Mouse (Mus musculus) stomach, postnatal 0 days (tissue): ENCODE results near the gene Plekhs1. TPM values are rescaled to one million over a fixed set of nuclear protein-coding genes. Genes with fewer than 3 reads are reported as not detected.
A peak's percentile ranks its signal among the peaks of the same experiment; 100 is the strongest.

Source experiments
- ATAC-seq: fragments of 200-750 bp; cut with Nextera tagmentation; 2 replicates; pipeline ENCODE4 v1.8.0; 2017; ENCODE audit not compliant: low FRiP score, low TSS enrichment
- DNase-seq: peaks from one replicate; pipeline ENCODE4 v3.0.0-alpha.2; 2016; ENCODE audit warnings: low spot score
- H3K27ac ChIP-seq: fragments of 300-500 bp; sonication (generic); replicated peaks from 2 replicates; pipeline ENCODE4 v1.5.1; 2014; ENCODE audit warnings: mild to moderate bottlenecking, control low read depth
- H3K27me3 ChIP-seq: fragments of 300-500 bp; sonication (generic); 2 replicates; pipeline ENCODE4 v1.6.1; 2014; ENCODE audit warnings: low read length; ENCODE audit not compliant: control insufficient read depth, insufficient read depth
- H3K36me3 ChIP-seq: fragments of 300-500 bp; sonication (generic); 2 replicates; pipeline ENCODE4 v1.6.1; 2014; ENCODE audit warnings: low read length, mixed read lengths; ENCODE audit not compliant: control insufficient read depth, insufficient read depth
- H3K4me1 ChIP-seq: fragments of 300-500 bp; sonication (generic); replicated peaks from 2 replicates; pipeline ENCODE4 v1.6.1; 2014; ENCODE audit warnings: antibody characterized with exemption; ENCODE audit not compliant: control insufficient read depth, insufficient read depth
- H3K4me2 ChIP-seq: fragments of 300-500 bp; sonication (generic); replicated peaks from 2 replicates; pipeline ENCODE4 v1.6.1; 2014; ENCODE audit warnings: low read depth, mild to moderate bottlenecking, control low read depth, moderate library complexity
- H3K4me3 ChIP-seq: fragments of 300-500 bp; sonication (generic); 2 replicates; pipeline ENCODE4 v1.5.1; 2014; ENCODE audit warnings: low read depth, low read length, control low read depth
- H3K9ac ChIP-seq: fragments of 300-500 bp; sonication (generic); 2 replicates; pipeline ENCODE4 v1.6.1; 2014; ENCODE audit warnings: mild to moderate bottlenecking, low read length, control low read depth, mixed read lengths
- H3K9me3 ChIP-seq: fragments of 300-500 bp; sonication (generic); 2 replicates; pipeline ENCODE4 v1.6.1; 2016; ENCODE audit warnings: low read length; ENCODE audit not compliant: control insufficient read depth
- CTCF ChIP-seq: IDR thresholded peaks from 2 replicates; pipeline ENCODE4 v1.5.1; 2016; ENCODE audit warnings: antibody characterized with exemption, low read depth, mild to moderate bottlenecking, moderate library complexity
- EP300 ChIP-seq: optimal IDR thresholded peaks from 2 replicates; pipeline ENCODE3; 2016; ENCODE audit warnings: antibody characterized with exemption
- WGBS: fragments of 180-500 bp; shearing (Covaris S2); extraction: QIAGEN DNeasy Blood & Tissue Kit; methylation state at CpG from one replicate; pipeline ENCODE4 v1.1.7; 2014; 5-methylcytosine and 5-hydroxymethylcytosine counted together
- polyA plus RNA-seq: library from polyadenylated mRNA; unstranded; fragments of >200 nt; fragmentation: Nextera tagmentation; extraction: Ambion mirVana; gene quantifications from 2 replicates; pipeline ENCODE4 v1.2.1, GENCODE M21; 2015

Gene Plekhs1
- polyA plus RNA-seq, 1 experiment from 2014 or later, result 3.4 TPM

DNA sequence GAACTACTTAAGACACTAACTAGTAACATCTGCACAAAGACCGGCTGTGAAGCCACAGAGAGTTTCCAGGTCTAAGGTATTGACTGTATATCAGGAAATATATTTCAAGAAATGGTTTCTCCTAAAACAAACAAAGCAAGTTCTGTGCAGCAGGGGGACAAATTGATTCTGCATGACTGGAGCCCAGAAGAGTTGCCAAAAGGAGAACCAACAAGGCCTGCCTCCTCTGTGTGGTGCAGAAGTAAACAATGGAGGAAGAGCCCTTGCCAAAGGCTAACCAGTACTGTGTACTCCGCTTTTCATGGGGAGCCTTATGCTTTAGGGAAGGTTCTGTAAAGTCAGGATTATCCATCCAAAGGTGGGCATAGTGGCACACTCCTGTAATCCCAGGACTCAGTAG lies 1.2 kb upstream of the Plekhs1 start:
- TF ChIP-seq CTCF (no peak), EP300 (no peak)
- Histone ChIP-seq H3K27me3 (no peaks in the 10 kb centered on the region), H3K4me1 (no peaks in the 10 kb centered on the region), H3K27ac (no peak overlapping the region), H3K4me2 (no peak overlapping the region), H3K9ac (no peak overlapping the region), H3K9me3 (no peaks in the 10 kb centered on the region), H3K36me3 (no peaks in the 10 kb centered on the region), H3K4me3 (no peak overlapping the region)
- 69% methylated on average over 2 of the region's 2 CpGs for WGBS
- DNase-seq, result no peak
- no peak for ATAC-seq

DNA sequence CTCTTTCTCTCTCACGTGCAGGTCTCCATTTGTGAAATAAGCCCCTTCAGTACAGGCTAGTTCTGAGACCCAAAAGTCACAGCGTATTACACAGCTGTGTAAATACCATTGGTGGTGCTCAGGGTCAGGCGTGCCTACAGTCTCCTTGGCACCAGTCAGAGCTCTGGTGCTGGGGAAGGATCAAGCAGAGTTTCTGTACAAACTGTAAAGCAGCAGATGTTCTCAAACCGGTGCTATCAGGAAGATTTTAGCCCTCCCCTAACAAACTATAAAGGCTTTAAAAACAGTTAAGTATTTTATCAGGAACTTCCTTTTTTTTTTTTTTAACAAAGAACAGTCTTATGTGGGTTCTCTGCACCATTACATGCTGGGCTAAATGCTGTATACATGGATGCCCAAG lies 1.3 kb downstream of the Plekhs1 start:
- H3K4me1 ChIP-seq, result no peaks in the 10 kb centered on the region
- no peak overlapping the region for H3K27ac ChIP-seq
- H3K9me3 ChIP-seq, result no peaks in the 10 kb centered on the region
- TF ChIP-seq CTCF (no peak), EP300 (no peak)
- no peak overlapping the region for H3K4me3 ChIP-seq
- H3K4me2 ChIP-seq, result no peak overlapping the region
- no peaks in the 10 kb centered on the region for H3K27me3 ChIP-seq
- no peak overlapping the region for H3K9ac ChIP-seq
- DNase-seq (no peak), ATAC-seq (peak; percentile 39; the same call in 1 of the 2 replicates)
- 39% methylated on average over 4 of the region's 4 CpGs for WGBS
- no peaks in the 10 kb centered on the region for H3K36me3 ChIP-seq

GRCm38 (mm10) chr19:56466486-56466885 lies 5.0 kb downstream of the Plekhs1 start:
- TF ChIP-seq EP300, result no peak
- Histone ChIP-seq H3K4me3 (no peak overlapping the region), H3K9me3 (no peaks in the 10 kb centered on the region), H3K36me3 (no peaks in the 10 kb centered on the region), H3K4me2 (no peak overlapping the region), H3K4me1 (no peaks in the 10 kb centered on the region), H3K27ac (no peak overlapping the region), H3K27me3 (no peaks in the 10 kb centered on the region), H3K9ac (no peak overlapping the region)
- 73% methylated on average over 8 of the region's 8 CpGs for WGBS
- ATAC-seq (no peak), DNase-seq (no peak)

DNA sequence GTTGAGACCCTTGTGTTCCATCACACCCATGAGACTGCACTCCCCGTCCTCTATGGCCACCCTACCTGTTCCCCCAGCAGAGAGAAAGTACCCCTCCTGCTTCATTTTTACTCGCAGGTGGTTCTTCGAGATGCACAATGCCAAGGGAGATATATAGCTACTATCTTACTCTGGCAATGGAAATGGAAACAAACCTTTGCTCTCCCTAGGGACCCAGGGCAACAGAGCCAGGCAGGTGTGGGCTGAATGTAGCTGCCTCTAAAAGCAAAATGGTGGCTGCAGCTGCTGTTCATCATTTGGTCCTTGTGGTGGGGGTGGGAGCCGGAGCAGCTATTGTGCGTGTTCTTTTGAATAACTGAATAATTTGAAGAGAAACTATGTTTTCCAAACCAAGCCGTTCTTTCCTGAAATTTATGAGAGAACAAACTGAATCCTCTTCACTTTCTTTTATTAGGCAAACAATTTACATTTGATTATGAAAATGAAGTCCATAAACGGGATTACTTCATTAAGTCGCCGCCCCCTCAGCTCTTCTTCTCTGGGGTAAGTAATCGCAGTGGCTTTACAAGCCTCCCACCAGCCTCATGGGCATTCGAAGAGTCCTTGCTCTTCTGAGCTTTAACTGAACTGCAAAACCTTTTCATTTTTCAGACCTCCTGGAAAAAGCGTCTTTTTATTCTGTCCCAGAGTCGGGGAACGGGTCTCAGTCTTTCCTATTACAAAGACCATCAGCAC lies 9.0 kb downstream of the Plekhs1 start:
- ATAC-seq, result no peak
- 82% methylated on average over 14 of the region's 14 CpGs for WGBS

GRCm38 (mm10) chr19:56471934-56472333 lies 10.5 kb downstream of the Plekhs1 start:
- H3K9ac ChIP-seq, result no peak overlapping the region
- no peak overlapping the region for H3K4me3 ChIP-seq
- no peak overlapping the region for H3K4me2 ChIP-seq
- no peak overlapping the region for H3K27ac ChIP-seq
- no peaks in the 10 kb centered on the region for H3K27me3 ChIP-seq
- no peak for ATAC-seq
- no peak for DNase-seq
- no peak for TF ChIP-seq EP300
- TF ChIP-seq CTCF, result no peak
- H3K36me3 ChIP-seq, result no peaks in the 10 kb centered on the region
- H3K9me3 ChIP-seq, result no peaks in the 10 kb centered on the region
- H3K4me1 ChIP-seq, result no peaks in the 10 kb centered on the region
- 82% methylated on average over 10 of the region's 10 CpGs for WGBS

More for the DNA sequence above, 9.0 kb downstream of the Plekhs1 start:
- no peak for DNase-seq
- Histone ChIP-seq H3K27me3 (no peaks in the 10 kb centered on the region), H3K4me1 (no peaks in the 10 kb centered on the region), H3K9me3 (no peaks in the 10 kb centered on the region), H3K4me2 (no peak overlapping the region), H3K9ac (no peak overlapping the region), H3K27ac (no peak overlapping the region), H3K4me3 (no peak overlapping the region), H3K36me3 (no peaks in the 10 kb centered on the region)
- TF ChIP-seq EP300 (no peak), CTCF (no peak)

GRCm38 (mm10) chr19:56474869-56475550 lies 13.6 kb downstream of the Plekhs1 start:
- no peaks in the 10 kb centered on the region for H3K36me3 ChIP-seq
- no peaks in the 10 kb centered on the region for H3K9me3 ChIP-seq
- peak; percentile 55; the same call in 1 of the 2 replicates for ATAC-seq
- TF ChIP-seq EP300 (no peak), CTCF (no peak)
- WGBS, result 51% methylated on average over 19 of the region's 19 CpGs
- no peak overlapping the region; the same call in 1 of the 2 replicates for H3K4me2 ChIP-seq
- no peak overlapping the region for H3K9ac ChIP-seq
- no peak overlapping the region for H3K4me3 ChIP-seq
- no peak overlapping the region for H3K27ac ChIP-seq
- no peaks in the 10 kb centered on the region for H3K27me3 ChIP-seq
- peak; percentile 65 for DNase-seq
- H3K4me1 ChIP-seq, result no peaks in the 10 kb centered on the region; the same call in 1 of the 2 replicates
